Mouse (Mus musculus) heart, adult 8-10 months (tissue): ENCODE data around the gene Cfap61. TPM values are rescaled to one million over a fixed set of nuclear protein-coding genes. Genes with fewer than 3 reads are reported as not detected.

ENCODE experiments used
- DNase-seq: peaks from one replicate; pipeline ENCODE4 v3.0.0; 2022; ENCODE audit warnings: low spot score
- total RNA-seq, 4 experiments: library from RNA; stranded (reverse); gene quantifications; 2 replicates each; pipeline ENCODE4 v1.2.4; 2022

Gene Cfap61
- total RNA-seq, 4 experiments from 2014 or later = 0.92 to 2.5 (median 1.7) TPM

DNA sequence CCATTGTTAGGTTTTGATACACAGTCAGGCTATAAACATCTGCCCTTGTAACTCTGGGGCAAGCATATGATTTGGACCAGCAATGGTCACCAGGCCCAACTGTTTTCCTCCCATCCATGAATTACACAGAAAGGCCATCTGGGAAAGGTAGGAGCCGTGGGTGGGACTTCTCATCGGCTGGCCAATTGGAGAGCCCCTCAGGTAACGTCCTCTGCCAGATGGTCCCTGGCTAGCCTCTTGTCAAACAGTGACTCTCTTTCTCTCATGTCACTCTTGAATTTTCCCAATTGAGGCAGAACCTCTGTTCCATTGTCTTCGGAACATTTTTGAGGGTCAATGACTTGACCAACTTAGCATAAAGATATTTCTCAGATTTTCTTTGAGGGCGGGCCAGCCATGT lies 213.2 kb downstream of the Cfap61 start:
- DNase-seq = no peak

DNA sequence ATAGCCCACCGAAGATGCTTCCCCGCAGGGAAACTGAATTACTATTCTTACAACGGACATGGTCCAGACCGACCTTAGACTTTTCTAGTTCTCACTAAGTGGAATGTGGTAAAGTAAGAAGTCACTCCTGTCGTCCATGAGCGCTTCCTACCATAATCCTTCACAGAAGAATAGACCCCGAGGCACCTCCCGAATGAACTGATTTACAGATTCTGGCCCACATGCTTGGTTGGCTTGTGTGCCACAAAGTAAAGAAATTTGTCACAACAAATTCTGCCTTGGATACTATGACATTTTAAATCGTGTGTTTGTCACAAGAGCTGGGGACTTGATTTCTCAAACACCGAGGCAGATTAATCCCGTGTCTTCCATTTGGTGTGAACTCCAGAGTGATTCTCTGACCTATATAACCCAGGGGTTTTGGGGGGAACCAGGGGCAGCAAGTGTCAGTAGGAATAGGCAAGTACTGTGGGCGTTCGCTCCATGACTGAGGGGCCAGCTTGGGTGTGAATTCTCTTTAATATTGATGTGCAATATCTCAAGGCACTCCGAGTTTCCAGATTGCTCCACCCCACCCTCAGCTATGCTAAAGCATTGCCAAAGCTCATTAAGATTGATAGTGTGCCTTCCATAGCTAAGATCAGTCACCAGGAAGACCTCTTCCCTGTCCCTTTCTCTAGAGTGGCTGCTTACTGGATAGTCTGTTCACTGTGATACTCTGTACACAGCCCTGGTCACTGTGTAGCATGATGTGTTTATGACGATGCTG lies 214.8 kb downstream of the Cfap61 start:
- no peak for DNase-seq

DNA sequence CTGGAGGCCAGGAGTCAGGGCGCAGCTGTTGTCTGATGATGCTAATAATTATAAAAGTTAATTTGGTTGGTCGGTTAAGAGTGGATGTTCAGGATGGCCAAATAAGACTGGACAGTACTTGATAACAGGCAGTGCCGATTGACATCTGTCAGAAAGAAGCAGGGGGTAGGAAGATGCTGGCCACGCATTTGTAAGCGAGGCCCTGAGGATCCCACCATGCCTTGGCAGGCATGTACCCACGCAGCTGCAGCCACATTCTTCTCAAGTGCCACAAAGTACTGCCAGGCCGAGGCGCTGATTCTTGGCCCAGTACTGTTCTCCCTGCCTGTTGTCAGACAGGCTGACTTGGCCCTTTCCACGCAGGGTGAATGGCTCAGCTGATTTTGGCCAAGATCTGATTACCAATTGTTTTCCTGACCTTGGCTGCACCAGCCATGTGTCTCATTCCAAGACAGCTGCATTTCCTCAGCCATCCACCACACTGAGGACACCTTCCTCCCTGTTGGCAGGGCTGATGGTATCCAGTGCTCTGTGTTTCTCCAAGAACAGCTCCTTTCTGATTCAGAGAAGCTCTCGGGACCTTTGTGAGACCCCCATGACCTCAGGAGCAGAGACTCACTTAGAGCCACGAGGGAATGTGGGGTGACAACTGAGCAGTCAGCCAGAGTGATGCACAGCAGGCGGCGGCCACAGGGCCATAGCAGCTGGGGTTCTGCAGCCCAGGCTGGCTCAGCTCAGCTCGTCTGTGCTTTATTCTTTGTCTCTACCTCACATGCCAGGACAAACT lies 233.6 kb downstream of the Cfap61 start:
- DNase-seq = peak; percentile 7

DNA sequence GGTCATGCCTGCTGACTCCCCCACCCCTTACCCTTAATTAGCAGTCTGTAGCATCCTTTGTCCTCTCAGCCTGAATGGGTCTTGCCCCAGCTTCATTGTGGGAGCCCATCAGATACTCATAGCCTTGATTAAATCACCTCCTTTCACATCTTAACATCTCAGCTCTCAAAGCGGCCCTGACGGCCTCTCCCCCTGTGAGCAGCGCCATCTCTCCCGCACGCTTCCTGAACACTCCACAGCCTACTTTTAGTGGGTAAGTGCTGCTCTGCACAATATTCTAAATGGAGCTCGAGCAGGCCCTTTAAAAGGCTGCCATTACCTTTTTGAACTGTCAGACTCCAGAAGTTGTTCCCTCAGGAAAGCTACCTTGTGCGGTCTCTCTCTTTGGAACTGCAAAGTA lies 234.9 kb downstream of the Cfap61 start:
- DNase-seq = no peak

DNA sequence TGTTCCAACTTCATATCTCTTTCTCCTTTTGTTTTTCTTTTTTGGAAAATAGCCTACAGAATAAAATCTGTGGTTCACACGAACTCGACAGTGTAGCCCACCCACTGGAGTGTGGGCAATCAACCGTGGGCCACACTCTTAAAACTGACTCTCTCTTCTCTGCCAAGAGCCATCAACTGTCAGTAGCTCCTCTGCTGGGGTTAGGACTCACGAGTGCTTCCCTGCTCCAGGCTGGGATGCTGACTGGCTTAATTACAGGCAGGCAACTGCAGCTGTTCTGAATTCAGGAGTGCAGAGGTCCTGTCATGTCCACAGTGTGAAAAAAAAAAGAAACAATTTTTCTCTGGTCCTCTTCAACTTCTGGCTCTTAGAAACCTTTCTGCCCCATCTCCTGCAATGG lies 237.5 kb downstream of the Cfap61 start:
- DNase-seq = no peak

DNA sequence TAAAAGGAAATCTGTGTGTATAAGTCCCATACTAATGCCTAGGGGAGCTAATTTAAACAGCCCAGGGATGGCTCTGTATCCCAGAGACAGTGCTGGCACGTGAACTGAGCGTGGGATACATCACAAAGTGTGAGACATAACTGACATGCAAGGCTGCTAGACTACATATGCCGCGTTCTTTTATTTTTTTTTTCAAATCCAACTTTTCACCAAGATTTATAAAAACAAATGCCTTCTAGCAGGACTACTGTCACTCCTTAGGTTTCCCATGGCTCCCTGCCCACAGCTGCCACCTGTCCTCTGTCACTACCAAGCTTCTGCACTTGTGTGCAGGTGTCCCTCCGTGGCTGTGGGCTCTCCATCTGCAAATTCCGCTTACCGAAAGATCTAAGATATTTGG lies 239.6 kb downstream of the Cfap61 start:
- no peak for DNase-seq

DNA sequence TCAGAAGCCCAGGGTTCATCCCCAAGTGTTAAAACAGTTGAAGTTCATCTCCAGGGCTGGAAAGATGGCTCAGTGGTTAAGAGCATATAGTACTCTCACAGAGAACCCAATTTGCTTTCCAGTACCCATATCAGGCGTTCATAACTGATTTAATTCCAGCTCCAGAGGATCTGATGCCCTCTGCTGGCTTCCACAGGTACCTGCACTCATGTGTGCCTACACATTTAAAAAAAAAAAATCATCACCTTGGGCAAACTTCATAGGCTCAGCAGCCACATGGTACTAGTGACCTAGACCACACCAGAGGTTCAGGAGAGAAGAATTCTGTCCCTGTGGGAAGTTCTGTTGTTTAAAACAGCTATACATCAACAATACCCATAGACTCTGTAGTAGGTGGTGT lies 244.1 kb downstream of the Cfap61 start:
- DNase-seq = no peak

DNA sequence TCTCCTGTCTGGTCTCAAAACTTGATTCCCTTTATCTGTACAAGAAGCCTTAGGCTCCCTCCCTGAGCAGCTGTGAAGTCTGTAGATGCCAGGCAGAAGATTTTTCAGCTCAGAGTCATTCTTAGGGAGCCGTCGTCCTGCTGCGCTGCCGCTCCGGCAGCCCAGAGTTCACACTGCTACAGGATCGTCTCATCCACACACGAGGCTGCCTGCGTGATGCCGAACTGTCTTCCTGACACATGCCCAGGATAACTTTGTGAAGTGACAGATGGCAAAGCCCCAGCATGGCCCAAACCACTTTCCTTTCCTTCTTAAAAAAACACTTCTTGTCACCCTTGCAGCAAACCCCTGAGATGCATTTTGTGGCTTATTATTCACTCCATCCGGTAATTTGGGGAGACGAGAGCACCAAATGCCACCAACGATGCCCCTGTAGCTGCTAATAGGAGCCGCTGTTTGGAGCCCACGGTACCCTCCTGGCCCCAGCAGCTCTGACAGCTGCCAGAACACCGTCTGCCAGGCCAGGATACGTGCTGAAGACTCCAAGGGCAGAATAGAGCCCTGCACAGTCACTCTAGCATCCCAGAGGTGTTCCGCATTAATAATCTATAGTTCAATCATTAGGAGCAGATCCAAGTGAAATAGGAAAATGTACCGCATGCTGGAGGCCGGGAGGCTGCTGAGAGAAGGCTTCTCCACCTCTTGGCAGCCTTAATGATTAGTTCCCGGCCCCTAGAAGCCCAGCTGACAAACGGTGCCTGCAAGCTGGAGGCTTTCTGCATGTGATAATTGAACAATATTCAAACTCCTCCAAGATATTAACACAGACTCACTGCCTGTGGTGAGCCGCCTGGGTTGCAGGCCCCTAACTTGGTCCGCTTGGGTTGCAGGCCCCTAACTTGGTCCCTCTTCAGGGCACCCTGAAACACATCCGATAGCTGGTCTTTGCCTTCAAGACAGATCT lies 249.5 kb downstream of the Cfap61 start:
- no peak for DNase-seq

DNA sequence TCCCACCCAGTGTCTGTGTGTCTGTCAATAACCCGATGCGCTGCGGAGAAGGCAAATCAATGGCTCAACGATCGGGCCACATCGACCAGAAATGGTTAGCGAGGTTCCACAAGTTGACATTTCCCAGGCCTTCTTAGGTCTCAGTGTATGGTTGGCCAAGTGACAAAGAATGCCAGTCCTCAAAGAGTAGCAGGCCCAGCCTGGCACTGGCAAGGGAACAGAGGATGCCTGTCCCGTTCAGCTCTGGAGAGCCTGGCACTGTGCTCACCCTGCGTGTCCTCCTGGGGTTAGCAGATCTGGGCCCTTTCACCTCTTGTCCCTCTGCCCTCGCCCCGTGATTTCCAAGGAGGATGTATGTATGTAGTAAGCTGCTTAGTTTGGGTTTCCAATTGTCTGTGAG lies 261.5 kb downstream of the Cfap61 start:
- DNase-seq = no peak

DNA sequence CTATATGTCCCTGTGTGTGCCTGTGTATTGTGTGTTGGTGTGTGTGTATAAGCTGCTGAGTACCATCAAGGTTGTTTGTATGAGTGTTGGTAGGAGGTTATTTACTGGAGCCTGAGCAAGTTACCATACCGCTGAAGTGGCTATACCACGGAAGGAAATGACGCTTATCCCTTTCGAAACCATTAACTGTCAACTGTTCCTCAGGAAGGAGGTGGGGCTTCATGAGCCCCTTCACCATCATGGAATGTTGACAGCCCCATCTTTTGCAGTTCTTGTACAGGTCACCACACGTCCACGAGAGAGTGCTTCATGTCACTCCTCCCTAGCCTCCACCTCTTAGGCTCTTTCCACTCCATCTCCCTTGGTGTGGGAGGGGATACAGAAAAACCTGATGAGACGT lies 263.4 kb downstream of the Cfap61 start:
- DNase-seq = no peak

DNA sequence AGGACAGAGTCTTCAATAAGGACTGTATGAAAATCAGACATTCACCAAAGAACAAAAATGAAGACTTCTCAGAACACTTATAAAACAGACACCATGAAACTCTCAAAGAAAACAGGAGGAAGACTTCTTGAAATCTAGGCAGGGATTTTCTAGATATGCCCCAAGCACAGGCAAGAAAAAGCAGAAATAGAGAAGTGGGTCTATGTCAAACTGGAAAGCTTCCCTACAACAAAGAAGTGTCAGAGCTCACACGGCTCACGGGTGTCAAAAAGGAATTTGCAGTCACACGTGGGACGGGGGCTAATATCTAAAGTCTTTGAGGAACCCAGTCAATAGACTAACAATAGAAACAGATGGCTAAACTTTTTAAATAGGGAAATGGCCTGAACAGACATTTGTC lies 276.4 kb downstream of the Cfap61 start:
- no peak for DNase-seq

DNA sequence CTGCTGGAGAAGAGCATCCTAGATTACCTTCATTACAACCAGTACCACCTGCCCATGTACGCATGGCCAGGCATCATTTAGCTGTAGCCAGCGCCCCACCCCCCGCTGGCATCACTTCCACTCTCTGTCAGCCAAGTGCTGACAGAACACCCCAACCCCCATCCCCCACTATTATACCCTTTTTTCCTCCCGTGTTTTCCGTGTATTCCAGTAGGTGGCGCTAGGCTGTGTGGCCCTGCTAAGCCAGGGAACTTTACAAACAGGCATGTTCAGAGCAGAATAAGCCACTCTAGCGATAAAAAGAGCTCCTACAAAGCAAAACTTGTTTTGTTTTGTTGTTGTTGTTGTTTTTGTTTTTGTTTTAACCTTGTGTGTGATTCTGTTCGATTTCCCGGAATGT lies 280.1 kb downstream of the Cfap61 start:
- DNase-seq = no peak

DNA sequence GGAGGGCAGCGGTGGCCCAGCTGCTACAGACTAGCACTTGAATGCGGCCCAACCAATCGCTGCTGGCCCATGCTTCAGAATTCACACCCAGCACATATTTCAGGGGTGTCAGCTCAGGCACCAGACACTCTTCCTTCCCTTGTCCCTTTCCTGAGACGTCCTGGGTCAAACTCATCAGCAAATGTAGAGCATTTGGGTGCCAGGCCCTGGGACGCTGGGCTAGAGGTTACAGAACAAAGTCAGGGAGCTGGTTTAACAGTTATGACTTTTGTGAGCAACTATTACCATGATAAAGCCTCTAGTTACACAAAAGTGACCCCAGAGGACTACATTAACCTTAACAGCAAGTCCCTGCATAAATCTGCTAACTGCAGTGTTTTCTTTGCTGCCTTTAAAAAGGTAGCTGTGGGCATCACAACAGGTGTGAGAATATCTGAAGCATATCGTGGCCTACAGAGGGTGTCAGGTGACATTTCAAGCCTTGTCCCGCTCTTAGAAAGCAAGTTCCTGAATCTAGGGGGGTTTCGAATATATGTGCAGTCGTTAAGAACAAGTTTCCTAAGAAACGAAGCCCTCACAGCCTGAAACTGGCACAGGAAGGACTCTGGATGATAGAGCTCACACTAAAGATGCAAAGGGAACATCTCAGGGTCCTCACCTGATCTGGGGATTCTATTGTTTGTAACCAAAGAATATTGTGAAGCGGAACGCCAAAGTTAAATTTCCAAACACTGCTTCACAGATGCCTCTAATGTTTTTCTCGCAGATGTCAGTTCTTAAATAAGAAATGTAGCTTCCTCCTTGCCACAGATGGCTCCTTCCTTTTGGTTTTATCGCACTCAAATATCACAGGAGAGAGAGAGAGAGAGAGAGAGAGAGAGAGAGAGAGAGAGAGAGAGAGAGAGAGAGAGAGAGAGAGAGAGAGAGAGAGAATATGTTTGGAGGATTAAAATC lies 281.8 kb downstream of the Cfap61 start:
- no peak for DNase-seq

DNA sequence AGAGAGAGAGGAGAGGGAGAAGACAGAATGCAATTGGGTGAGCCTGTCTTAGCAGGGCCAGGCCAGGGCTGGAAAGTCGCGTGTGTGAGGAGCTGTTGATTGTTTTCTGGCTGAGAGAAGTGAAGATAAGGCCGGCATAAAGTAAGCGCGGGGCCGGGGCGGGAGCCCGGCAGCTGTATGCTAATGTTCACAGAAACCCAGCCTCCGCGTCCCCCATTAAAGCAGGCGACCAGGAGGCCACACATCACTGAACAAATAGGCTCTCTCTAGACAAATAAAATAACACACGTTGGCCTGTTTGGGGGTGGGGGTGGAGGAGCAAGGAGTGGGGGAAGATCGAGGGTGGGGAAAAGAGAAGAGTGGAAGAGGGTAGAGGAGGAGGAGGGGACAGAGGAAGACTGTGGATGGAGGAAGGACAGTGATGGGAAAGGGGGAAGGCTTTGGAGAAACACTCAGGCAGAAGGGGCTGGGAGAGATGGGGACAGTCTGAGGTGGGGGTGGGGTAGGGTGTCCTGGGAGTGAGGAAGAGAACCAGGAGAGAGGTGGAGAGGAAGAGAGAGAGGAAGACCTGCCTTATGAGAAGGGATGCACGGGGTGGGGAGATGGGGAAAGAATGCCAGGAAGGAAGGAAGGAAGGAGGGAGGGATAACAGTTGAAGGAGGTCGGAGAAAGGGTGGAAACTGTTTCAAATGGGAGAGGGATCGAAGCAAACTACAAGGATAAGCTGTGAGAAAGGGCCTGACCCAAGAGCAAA lies 282.8 kb downstream of the Cfap61 start:
- DNase-seq = no peak

DNA sequence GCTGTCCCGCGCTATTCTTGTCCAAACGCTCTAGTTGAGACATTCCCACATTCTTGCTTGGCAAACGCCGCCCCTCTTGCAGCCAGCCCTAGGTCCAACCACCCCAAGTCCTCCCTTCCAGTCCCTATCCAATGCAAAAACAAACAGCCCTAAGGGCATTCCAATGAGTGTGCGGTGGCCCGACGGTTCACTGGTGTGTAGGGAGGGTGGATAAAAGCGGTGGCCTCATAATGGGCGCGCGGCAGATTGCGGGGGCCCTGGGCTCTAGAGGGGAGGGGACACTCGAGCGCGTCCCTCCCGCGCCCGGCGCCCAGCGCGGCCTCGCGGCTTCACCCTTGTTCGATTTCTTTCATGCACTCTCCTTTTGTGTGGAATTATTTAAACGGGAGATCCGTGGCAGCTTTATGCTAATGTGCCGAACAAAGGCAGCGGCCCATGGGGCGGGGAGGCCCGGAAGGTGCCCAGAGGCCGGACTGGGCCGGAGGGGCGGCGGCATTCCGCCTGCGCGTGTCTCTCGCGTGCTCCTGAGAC lies 283.6 kb downstream of the Cfap61 start:
- no peak for DNase-seq

DNA sequence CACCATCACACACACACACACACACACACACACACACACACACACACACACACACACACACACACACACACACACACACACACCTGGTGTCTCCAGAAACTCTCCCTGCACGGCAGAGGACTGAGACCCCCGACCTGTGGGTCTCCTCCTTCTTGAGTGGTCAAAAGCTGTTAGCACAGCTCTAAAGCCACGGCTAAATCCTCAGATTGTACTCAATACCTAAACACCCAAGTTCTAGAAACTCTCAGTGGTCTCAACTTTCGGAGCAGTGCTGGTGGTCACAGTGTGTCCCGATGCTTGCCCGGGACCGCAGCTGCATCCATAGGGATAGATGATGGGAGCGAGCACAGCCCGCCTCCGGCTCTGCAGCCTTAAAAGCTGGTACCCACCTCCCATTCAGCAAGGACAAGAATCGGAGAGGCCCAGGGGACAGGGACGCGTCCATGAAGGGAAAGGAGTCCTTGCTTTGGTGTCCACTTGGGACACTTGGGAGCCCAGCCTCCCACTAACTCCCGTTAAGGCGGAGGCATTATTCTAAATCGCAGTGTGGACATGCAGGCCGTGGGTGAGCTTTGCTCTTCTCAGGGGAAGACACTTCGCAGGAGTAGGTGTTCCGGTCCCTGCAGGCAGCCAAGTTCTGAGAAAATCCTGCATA lies 284.4 kb downstream of the Cfap61 start:
- no peak for DNase-seq

DNA sequence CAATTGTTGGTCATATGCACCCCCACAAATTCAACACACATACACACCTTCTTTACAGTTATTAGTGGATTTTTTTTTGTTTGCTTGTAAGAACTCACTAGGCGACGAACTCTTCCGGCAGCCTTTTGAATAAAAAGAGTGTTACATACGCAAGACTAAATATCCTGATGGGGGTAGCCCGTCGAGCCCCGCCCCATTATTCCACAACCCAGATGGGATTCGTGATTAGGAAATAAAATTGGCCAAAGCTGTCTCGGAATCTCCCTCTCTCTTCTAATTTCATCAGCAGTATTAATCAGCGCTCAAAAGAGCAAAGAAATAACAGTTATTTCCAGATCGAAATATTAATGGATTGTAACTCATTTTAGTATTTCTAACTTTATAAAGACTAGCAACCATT lies 285.2 kb downstream of the Cfap61 start:
- DNase-seq = no peak

DNA sequence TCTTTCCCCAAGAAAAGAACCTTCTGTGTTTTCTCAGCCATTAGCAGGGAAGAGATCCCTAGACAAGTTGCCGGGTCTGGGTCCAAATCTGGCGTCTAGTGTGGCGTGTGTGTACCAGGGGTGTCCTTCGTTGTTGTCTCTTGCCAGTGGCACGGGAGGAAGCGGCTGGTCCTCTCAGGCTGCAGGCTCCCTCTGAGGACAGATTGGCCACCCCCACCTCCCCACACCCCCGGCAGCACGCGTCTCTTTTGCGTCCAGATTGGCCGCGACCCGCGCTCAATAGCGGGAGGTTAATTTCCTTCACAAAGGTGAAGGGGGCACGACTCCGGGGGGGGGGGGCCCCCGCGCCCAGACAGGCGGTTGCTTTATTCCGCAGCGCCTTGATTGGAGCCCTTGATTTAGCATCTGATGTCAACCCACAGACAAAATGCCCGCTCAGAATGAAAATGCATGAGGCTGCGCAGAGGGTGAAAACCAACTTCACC lies 286.0 kb downstream of the Cfap61 start:
- no peak for DNase-seq
